Mouse (Mus musculus): ENCODE results near the gene Smco3. TPM values are rescaled to one million over a fixed set of nuclear protein-coding genes. Genes with fewer than 3 reads are reported as not detected.

Smco3 gene
- polyA plus RNA-seq, 1 experiment, result not detected

- H3K27ac ChIP-seq (ENCODE audit: insufficient read depth, low read depth, low read length), result no peak overlapping the region
- no peak overlapping the region for H3K4me3 ChIP-seq (ENCODE audit: low read depth, low read length)
- H3K4me1 ChIP-seq (ENCODE audit: control insufficient read depth, insufficient read depth, insufficient read length, low read length), result peaks cover 7% of the 10 kb centered on the region
- TF ChIP-seq CTCF (IDR thresholded peaks at IDR 0.05; ENCODE audit: extremely low read depth, insufficient read length, insufficient replicate concordance, low read depth, low read length) (no peak), POLR2A (IDR thresholded peaks at IDR 0.05; ENCODE audit: low read depth, low read length) (no peak)
- H3K36me3 ChIP-seq (ENCODE audit: control insufficient read depth, insufficient read depth, low read length), result no peaks in the 10 kb centered on the region
- H3K27me3 ChIP-seq (ENCODE audit: control insufficient read depth, insufficient read depth, low read length), result no peaks in the 10 kb centered on the region
- 66% methylated on average over 2 of the region's 2 CpGs for WGBS
These were observed 19.9 kb upstream of the Smco3 start for GRCm38 (mm10) chr6:136855183-136855582.

- H3K36me3 ChIP-seq (ENCODE audit: control insufficient read depth, insufficient read depth, low read length), result no peaks in the 10 kb centered on the region
- peaks cover 7% of the 10 kb centered on the region for H3K4me1 ChIP-seq (ENCODE audit: control insufficient read depth, insufficient read depth, insufficient read length, low read length)
- no peak overlapping the region for H3K4me3 ChIP-seq (ENCODE audit: low read depth, low read length)
- 87% methylated on average over 11 of the region's 11 CpGs for WGBS
- no peaks in the 10 kb centered on the region for H3K27me3 ChIP-seq (ENCODE audit: control insufficient read depth, insufficient read depth, low read length)
- no peak overlapping the region for H3K27ac ChIP-seq (ENCODE audit: insufficient read depth, low read depth, low read length)
- TF ChIP-seq POLR2A (IDR thresholded peaks at IDR 0.05; ENCODE audit: low read depth, low read length), result no peak
- no peak for TF ChIP-seq CTCF (IDR thresholded peaks at IDR 0.05; ENCODE audit: extremely low read depth, insufficient read length, insufficient replicate concordance, low read depth, low read length)
These were observed 19.1 kb upstream of the Smco3 start for GRCm38 (mm10) chr6:136854361-136854781.

- Histone ChIP-seq H3K36me3 (ENCODE audit: control insufficient read depth, insufficient read depth, low read length) (no peaks in the 10 kb centered on the region), H3K27me3 (ENCODE audit: control insufficient read depth, insufficient read depth, low read length) (no peaks in the 10 kb centered on the region), H3K4me3 (ENCODE audit: low read depth, low read length) (no peak overlapping the region), H3K4me1 (ENCODE audit: control insufficient read depth, insufficient read depth, insufficient read length, low read length) (peaks cover 7% of the 10 kb centered on the region), H3K27ac (ENCODE audit: insufficient read depth, low read depth, low read length) (no peak overlapping the region)
- 65% methylated on average over 3 of the region's 3 CpGs for WGBS
- TF ChIP-seq POLR2A (IDR thresholded peaks at IDR 0.05; ENCODE audit: low read depth, low read length) (no peak), CTCF (IDR thresholded peaks at IDR 0.05; ENCODE audit: extremely low read depth, insufficient read length, insufficient replicate concordance, low read depth, low read length) (no peak)
These were observed 17.5 kb upstream of the Smco3 start for GRCm38 (mm10) chr6:136852762-136853161.

GRCm38 (mm10) chr6:136852348-136852747 is 17.1 kb upstream of the Smco3 start:
- Histone ChIP-seq H3K27me3 (ENCODE audit: control insufficient read depth, insufficient read depth, low read length) (no peaks in the 10 kb centered on the region), H3K36me3 (ENCODE audit: control insufficient read depth, insufficient read depth, low read length) (no peaks in the 10 kb centered on the region), H3K4me3 (ENCODE audit: low read depth, low read length) (no peak overlapping the region), H3K4me1 (ENCODE audit: control insufficient read depth, insufficient read depth, insufficient read length, low read length) (peaks cover 4% of the 10 kb centered on the region), H3K27ac (ENCODE audit: insufficient read depth, low read depth, low read length) (no peak overlapping the region)
- 81% methylated on average over 4 of the region's 4 CpGs for WGBS
- TF ChIP-seq POLR2A (IDR thresholded peaks at IDR 0.05; ENCODE audit: low read depth, low read length) (no peak), CTCF (IDR thresholded peaks at IDR 0.05; ENCODE audit: extremely low read depth, insufficient read length, insufficient replicate concordance, low read depth, low read length) (no peak)

GRCm38 (mm10) chr6:136850267-136850666 is 15.0 kb upstream of the Smco3 start:
- WGBS, result 78% methylated on average over 6 of the region's 6 CpGs
- TF ChIP-seq POLR2A (IDR thresholded peaks at IDR 0.05; ENCODE audit: low read depth, low read length) (no peak), CTCF (IDR thresholded peaks at IDR 0.05; ENCODE audit: extremely low read depth, insufficient read length, insufficient replicate concordance, low read depth, low read length) (no peak)

GRCm38 (mm10) chr6:136848971-136849370 is 13.7 kb upstream of the Smco3 start:
- no peak overlapping the region for H3K27ac ChIP-seq (ENCODE audit: insufficient read depth, low read depth, low read length)

More at GRCm38 (mm10) chr6:136850267-136850666, 15.0 kb upstream of the Smco3 start:
- no peak overlapping the region for H3K4me3 ChIP-seq (ENCODE audit: low read depth, low read length)
- H3K4me1 ChIP-seq (ENCODE audit: control insufficient read depth, insufficient read depth, insufficient read length, low read length), result no peaks in the 10 kb centered on the region
- no peaks in the 10 kb centered on the region for H3K27me3 ChIP-seq (ENCODE audit: control insufficient read depth, insufficient read depth, low read length)
- no peak overlapping the region for H3K27ac ChIP-seq (ENCODE audit: insufficient read depth, low read depth, low read length)
- H3K36me3 ChIP-seq (ENCODE audit: control insufficient read depth, insufficient read depth, low read length), result no peaks in the 10 kb centered on the region

GRCm38 (mm10) chr6:136848399-136848798 is 13.1 kb upstream of the Smco3 start:
- H3K36me3 ChIP-seq (ENCODE audit: control insufficient read depth, insufficient read depth, low read length), result no peaks in the 10 kb centered on the region
- no peak overlapping the region for H3K4me3 ChIP-seq (ENCODE audit: low read depth, low read length)
- 80% methylated on average over 8 of the region's 8 CpGs for WGBS
- no peaks in the 10 kb centered on the region for H3K4me1 ChIP-seq (ENCODE audit: control insufficient read depth, insufficient read depth, insufficient read length, low read length)
- no peaks in the 10 kb centered on the region for H3K27me3 ChIP-seq (ENCODE audit: control insufficient read depth, insufficient read depth, low read length)
- H3K27ac ChIP-seq (ENCODE audit: insufficient read depth, low read depth, low read length), result no peak overlapping the region
- TF ChIP-seq POLR2A (IDR thresholded peaks at IDR 0.05; ENCODE audit: low read depth, low read length) (no peak), CTCF (IDR thresholded peaks at IDR 0.05; ENCODE audit: extremely low read depth, insufficient read length, insufficient replicate concordance, low read depth, low read length) (no peak)

More at GRCm38 (mm10) chr6:136848971-136849370, 13.7 kb upstream of the Smco3 start:
- no peaks in the 10 kb centered on the region for H3K4me1 ChIP-seq (ENCODE audit: control insufficient read depth, insufficient read depth, insufficient read length, low read length)
- 87% methylated on average over 5 of the region's 5 CpGs for WGBS
- no peak overlapping the region for H3K4me3 ChIP-seq (ENCODE audit: low read depth, low read length)
- TF ChIP-seq POLR2A (IDR thresholded peaks at IDR 0.05; ENCODE audit: low read depth, low read length), result no peak
- no peak for TF ChIP-seq CTCF (IDR thresholded peaks at IDR 0.05; ENCODE audit: extremely low read depth, insufficient read length, insufficient replicate concordance, low read depth, low read length)
- H3K27me3 ChIP-seq (ENCODE audit: control insufficient read depth, insufficient read depth, low read length), result no peaks in the 10 kb centered on the region
- H3K36me3 ChIP-seq (ENCODE audit: control insufficient read depth, insufficient read depth, low read length), result no peaks in the 10 kb centered on the region

Data from small intestine, adult 2 months (tissue).